ENCODE assay signal across 24 mouse cellular contexts in genomic region chr17:88268802-88269201, GRCm38 (mm10).
"Had no signal": no experiment of that assay in that cellular context is flagged by ENCODE, and none has a peak within 500 bp of the region (broad histone marks: within the 10 kb centered on the region; RNA-seq: fewer than 3 reads in every experiment).

No protein-coding gene starts in this region.

- ATAC-seq: hindbrain, postnatal 0 days; intestine, embryonic 16.5 days had no signal

- H3K4me2 ChIP-seq: heart, embryonic 12.5 days; hindbrain, embryonic 13.5 days; hindbrain, embryonic 15.5 days; kidney, embryonic 15.5 days; limb, embryonic 13.5 days; limb, embryonic 15.5 days had no signal

- H3K9ac ChIP-seq: heart, embryonic 12.5 days; hindbrain, embryonic 13.5 days; hindbrain, embryonic 15.5 days; kidney, embryonic 15.5 days; limb, embryonic 13.5 days; limb, embryonic 15.5 days; liver, embryonic 14.5 days had no signal

- H3K36me3 ChIP-seq: heart, embryonic 10.5 days; heart, embryonic 12.5 days; hindbrain, embryonic 13.5 days; hindbrain, embryonic 15.5 days; kidney, embryonic 15.5 days; limb, embryonic 13.5 days; limb, embryonic 15.5 days had no signal

- H3K4me1 ChIP-seq: heart, embryonic 10.5 days; heart, embryonic 12.5 days; kidney, embryonic 15.5 days; limb, embryonic 13.5 days; limb, embryonic 15.5 days had no signal

- H3K4me3 ChIP-seq: heart, embryonic 10.5 days; heart, embryonic 12.5 days; hindbrain, embryonic 13.5 days; hindbrain, embryonic 15.5 days; kidney, embryonic 15.5 days; limb, embryonic 13.5 days; limb, embryonic 15.5 days had no signal

- H3K9me3 ChIP-seq: heart, embryonic 10.5 days; hindbrain, embryonic 15.5 days; kidney, embryonic 15.5 days; limb, embryonic 13.5 days; limb, embryonic 15.5 days had no signal

- H3K27ac ChIP-seq: heart, embryonic 10.5 days; hindbrain, embryonic 13.5 days; hindbrain, embryonic 15.5 days; hindbrain, postnatal 0 days; kidney, embryonic 15.5 days; kidney, postnatal 0 days; limb, embryonic 13.5 days; limb, embryonic 15.5 days; liver, embryonic 14.5 days had no signal

- H3K27me3 ChIP-seq: heart, embryonic 12.5 days; hindbrain, embryonic 13.5 days; hindbrain, embryonic 15.5 days; kidney, embryonic 15.5 days; limb, embryonic 13.5 days; limb, embryonic 15.5 days had no signal

- DNase-seq: gastrocnemius, postnatal 14 days; gastrocnemius, postnatal 36 days; heart, adult 18-20 months; heart, postnatal 10 days; heart, postnatal 36 days; kidney, adult 11 months; kidney, adult 2 months; kidney, adult 9 months; kidney, postnatal 14 days; kidney, postnatal 36 days; layer of hippocampus, adult 9-11 months; layer of hippocampus, postnatal 36 days; left cerebral cortex, postnatal 4 days had no signal
